Mouse (Mus musculus): ENCODE measurements around the gene Paip2b. TPM values are rescaled to one million over a fixed set of nuclear protein-coding genes. Genes with fewer than 3 reads are reported as not detected.

Gene Paip2b
- total and polyA plus RNA-seq, 3 experiments: 18.4 to 21.0 TPM; not detected in 1

GRCm38 (mm10) chr6:83866423-83866822, 34.9 kb upstream of the Paip2b start:
- no peaks in the 10 kb centered on the region; the same call in 1 of the 2 replicates for H3K79me2 ChIP-seq (ENCODE audit: control insufficient read depth, insufficient read depth, low read length, poor library complexity)
- peak overlapping the region in 1 of 2 experiments; percentile 16; a peak in 2 of 4 replicates for H3K4me3 ChIP-seq (ENCODE audit: control insufficient read depth in 1 of 2, insufficient read depth in 1 of 2, low read depth in 2 of 2, low read length in 2 of 2)
- no peak for DNase-seq (ENCODE audit: low read depth, low spot score)
- H3K9ac ChIP-seq (ENCODE audit: control insufficient read depth, low read depth, low read length, poor library complexity, severe bottlenecking): peak overlapping the region; percentile 31; the same call in 1 of the 2 replicates
- H3K27ac ChIP-seq (ENCODE audit: control insufficient read depth, low read depth, low read length): no peak overlapping the region
- no peak for TF ChIP-seq MEF2A (IDR thresholded peaks at IDR 0.05; ENCODE audit: extremely low read depth, insufficient replicate concordance, low read depth, low read length, poor library complexity, severe bottlenecking)
- TF ChIP-seq ZNF384 (IDR thresholded peaks at IDR 0.05; ENCODE audit: low read depth, low read length): no peak
- TF ChIP-seq POLR2AphosphoS5 (IDR thresholded peaks at IDR 0.05; ENCODE audit: borderline replicate concordance, low read depth, low read length): no peak
- TF ChIP-seq NELFE (IDR thresholded peaks at IDR 0.05; ENCODE audit: low read depth, low read length): no peak
- TF ChIP-seq MYB (IDR thresholded peaks at IDR 0.05; ENCODE audit: low read depth, low read length): no peak
- no peak for TF ChIP-seq ZMIZ1 (IDR thresholded peaks at IDR 0.05; ENCODE audit: low read depth, low read length)
- no peak for TF ChIP-seq TAL1 (IDR thresholded peaks at IDR 0.05; ENCODE audit: low read length)
- no peak for TF ChIP-seq MAFK (IDR thresholded peaks at IDR 0.05; ENCODE audit: borderline replicate concordance, low read depth, low read length)
- no peak for TF ChIP-seq MAX (IDR thresholded peaks at IDR 0.05; ENCODE audit: low read length)
- no peak for TF ChIP-seq ZC3H11A (IDR thresholded peaks at IDR 0.05; ENCODE audit: low read depth, low read length)
- no peak for TF ChIP-seq POLR2AphosphoS2 (IDR thresholded peaks at IDR 0.05; ENCODE audit: low read length)
- no peak for TF ChIP-seq CHD2 (IDR thresholded peaks at IDR 0.05; ENCODE audit: low read length)
- TF ChIP-seq USF1 (IDR thresholded peaks at IDR 0.05; ENCODE audit: low read depth, low read length): no peak
- no peak for TF ChIP-seq ZKSCAN1 (IDR thresholded peaks at IDR 0.05; ENCODE audit: low read depth, low read length)
- TF ChIP-seq NRF1 (IDR thresholded peaks at IDR 0.05; ENCODE audit: insufficient read depth, low read depth, low read length, poor library complexity, severe bottlenecking): no peak
- TF ChIP-seq CTCF (IDR thresholded peaks at IDR 0.05 in 2 of 3, conservative IDR thresholded peaks at IDR 0.05 in 1 of 3; ENCODE audit: control insufficient read depth in 1 of 3, insufficient read depth in 1 of 3, low read depth in 2 of 3, low read length in 3 of 3, poor library complexity in 1 of 3, severe bottlenecking in 1 of 3): no peak
- peaks cover 0 to 9% of the 10 kb centered on the region in 2 experiments; a peak in 2 of 4 replicates for H3K36me3 ChIP-seq (ENCODE audit: control insufficient read depth in 1 of 2, insufficient read depth in 2 of 2, low read length in 2 of 2)
- no peaks in the 10 kb centered on the region for H3K27me3 ChIP-seq (ENCODE audit: control insufficient read depth in 1 of 2, insufficient read depth in 2 of 2, low read length in 2 of 2)
- H3K9me3 ChIP-seq (replicated peaks; ENCODE audit: insufficient read depth, low read length): no peaks in the 10 kb centered on the region
- 0 out of 4 replicates have a peak, but pooled peaks cover 0 to 7% of the 10 kb centered on the region in 2 experiments for H3K4me1 ChIP-seq (ENCODE audit: control insufficient read depth in 1 of 2, insufficient read depth in 2 of 2, low read length in 2 of 2)

- Histone ChIP-seq H3K79me2 (ENCODE audit: control insufficient read depth, insufficient read depth, low read length, poor library complexity) (no peaks in the 10 kb centered on the region; the same call in 1 of the 2 replicates), H3K4me3 (ENCODE audit: control insufficient read depth in 1 of 2, insufficient read depth in 1 of 2, low read depth in 2 of 2, low read length in 2 of 2) (no peak overlapping the region), H3K36me3 (ENCODE audit: control insufficient read depth in 1 of 2, insufficient read depth in 2 of 2, low read length in 2 of 2) (peaks cover 0 to 9% of the 10 kb centered on the region in 2 experiments; a peak in 2 of 4 replicates), H3K27me3 (ENCODE audit: control insufficient read depth in 1 of 2, insufficient read depth in 2 of 2, low read length in 2 of 2) (peaks cover 2 to 4% of the 10 kb centered on the region in 2 experiments; a peak in 3 of 4 replicates), H3K27ac (ENCODE audit: control insufficient read depth, low read depth, low read length) (no peak overlapping the region), H3K9me3 (replicated peaks; ENCODE audit: insufficient read depth, low read length) (no peaks in the 10 kb centered on the region), H3K4me1 (ENCODE audit: control insufficient read depth in 1 of 2, insufficient read depth in 2 of 2, low read length in 2 of 2) (0 out of 4 replicates have a peak, but pooled peaks cover 0 to 7% of the 10 kb centered on the region in 2 experiments), H3K9ac (ENCODE audit: control insufficient read depth, low read depth, low read length, poor library complexity, severe bottlenecking) (no peak overlapping the region)
- DNase-seq (ENCODE audit: low read depth, low spot score): no peak
- TF ChIP-seq GATA1 (IDR thresholded peaks at IDR 0.05; ENCODE audit: low read depth, low read length) (peak; percentile 37; the same call in 1 of the 2 replicates), GABPA (IDR thresholded peaks at IDR 0.05; ENCODE audit: low read depth, low read length) (no peak), TBP (IDR thresholded peaks at IDR 0.05; ENCODE audit: low read depth, low read length) (no peak)
These were observed 32.0 kb upstream of the Paip2b start for GRCm38 (mm10) chr6:83863538-83863937.

All from MEL (cell line).